Mouse (Mus musculus): ENCODE results near the gene Oas1a. TPM values are rescaled to one million over a fixed set of nuclear protein-coding genes. Genes with fewer than 3 reads are reported as not detected.

The Oas1a gene
- total RNA-seq, 1 experiment, result 10.7 TPM

- Histone ChIP-seq H3K4me3 (ENCODE audit: insufficient read depth in 1 of 2, low read depth in 1 of 2, low read length in 2 of 2, poor library complexity in 1 of 2, severe bottlenecking in 1 of 2) (no peak overlapping the region), H3K36me3 (ENCODE audit: control insufficient read depth, insufficient read depth, low read length, poor library complexity, severe bottlenecking) (no peaks in the 10 kb centered on the region), H3K4me1 (ENCODE audit: control insufficient read depth in 2 of 2, insufficient read depth in 2 of 2, low read length in 2 of 2, poor library complexity in 1 of 2) (no peaks in the 10 kb centered on the region), H3K9me3 (ENCODE audit: control insufficient read depth, insufficient read depth, low read depth, low read length) (no peaks in the 10 kb centered on the region), H3K9ac (ENCODE audit: insufficient read depth, low read depth, low read length, poor library complexity, severe bottlenecking) (no peak overlapping the region), H3K27ac (ENCODE audit: insufficient read depth, low read depth, low read length, poor library complexity, severe bottlenecking) (no peak overlapping the region)
- no peak for TF ChIP-seq ZC3H11A (IDR thresholded peaks at IDR 0.05; ENCODE audit: borderline replicate concordance, low read depth, low read length)
- TF ChIP-seq CHD2 (IDR thresholded peaks at IDR 0.05; ENCODE audit: low read depth, low read length), result no peak
- TF ChIP-seq ZNF384 (IDR thresholded peaks at IDR 0.05; ENCODE audit: low read depth, low read length), result no peak
- TF ChIP-seq MAFK (IDR thresholded peaks at IDR 0.05; ENCODE audit: insufficient read depth, low read depth, low read length), result no peak
- no peak for TF ChIP-seq HCFC1 (IDR thresholded peaks at IDR 0.05; ENCODE audit: borderline replicate concordance, insufficient read depth, low read length)
- no peak for DNase-seq (ENCODE audit: low read depth, low spot score)
- in situ Hi-C loops (cut with MboI; ENCODE audit: low sequenced_read_pairs in 2 of 2, unreplicated experiment in 2 of 2), result no loop called here
Measured at GRCm38 (mm10) chr5:120869436-120870015, 37.8 kb downstream of the Oas1a start.

GRCm38 (mm10) chr5:120865336-120865860 is 41.9 kb downstream of the Oas1a start:
- no peak overlapping the region for H3K9ac ChIP-seq (ENCODE audit: insufficient read depth, low read depth, low read length, poor library complexity, severe bottlenecking)
- DNase-seq (ENCODE audit: low read depth, low spot score), result peak; percentile 82
- H3K36me3 ChIP-seq (ENCODE audit: control insufficient read depth, insufficient read depth, low read length, poor library complexity, severe bottlenecking), result no peaks in the 10 kb centered on the region
- H3K9me3 ChIP-seq (ENCODE audit: control insufficient read depth, insufficient read depth, low read depth, low read length), result no peaks in the 10 kb centered on the region
- in situ Hi-C loops (cut with MboI; ENCODE audit: low sequenced_read_pairs in 2 of 2, unreplicated experiment in 2 of 2), result no loop called here
- H3K4me1 ChIP-seq (ENCODE audit: control insufficient read depth in 2 of 2, insufficient read depth in 2 of 2, low read length in 2 of 2, poor library complexity in 1 of 2), result no peaks in the 10 kb centered on the region
- H3K4me3 ChIP-seq (ENCODE audit: insufficient read depth in 1 of 2, low read depth in 1 of 2, low read length in 2 of 2, poor library complexity in 1 of 2, severe bottlenecking in 1 of 2), result no peak overlapping the region
- H3K27ac ChIP-seq (ENCODE audit: insufficient read depth, low read depth, low read length, poor library complexity, severe bottlenecking), result no peak overlapping the region
- TF ChIP-seq ZNF384 (IDR thresholded peaks at IDR 0.05; ENCODE audit: low read depth, low read length), result no peak
- no peak for TF ChIP-seq HCFC1 (IDR thresholded peaks at IDR 0.05; ENCODE audit: borderline replicate concordance, insufficient read depth, low read length)
- peak; percentile 64 for TF ChIP-seq ZC3H11A (IDR thresholded peaks at IDR 0.05; ENCODE audit: borderline replicate concordance, low read depth, low read length)

DNA sequence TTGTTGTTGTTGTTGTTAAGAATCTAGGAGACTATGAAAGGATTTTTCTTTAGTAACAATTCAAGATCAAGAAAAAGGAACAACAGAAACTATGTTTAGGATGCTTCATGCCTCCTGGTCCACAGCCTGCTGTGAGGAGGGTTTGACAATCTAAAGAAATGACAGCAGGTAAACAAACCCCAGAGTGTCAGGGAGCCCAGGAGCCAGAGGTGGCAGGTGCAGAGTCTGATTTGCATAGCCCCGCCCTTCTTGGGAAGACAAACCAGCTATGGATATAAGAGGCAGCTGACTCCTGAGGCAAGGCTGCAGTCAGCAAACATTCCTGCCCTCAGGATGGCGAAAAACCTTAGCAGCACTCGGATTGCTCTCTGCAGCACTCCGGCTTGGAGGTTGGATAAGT is 46.2 kb downstream of the Oas1a start, which contains the start of gene Oas1h:
TSS of gene Oas1h (plus strand) at position 301 of the 400 bp plus-strand sequence.
- no peak for DNase-seq (ENCODE audit: low read depth, low spot score)
- H3K9ac ChIP-seq (ENCODE audit: insufficient read depth, low read depth, low read length, poor library complexity, severe bottlenecking), result no peak within 1 kb of the TSS
- TF ChIP-seq ZNF384 (IDR thresholded peaks at IDR 0.05; ENCODE audit: low read depth, low read length) (no peak), ZC3H11A (IDR thresholded peaks at IDR 0.05; ENCODE audit: borderline replicate concordance, low read depth, low read length) (no peak), CHD2 (IDR thresholded peaks at IDR 0.05; ENCODE audit: low read depth, low read length) (no peak), HCFC1 (IDR thresholded peaks at IDR 0.05; ENCODE audit: borderline replicate concordance, insufficient read depth, low read length) (no peak), MAFK (IDR thresholded peaks at IDR 0.05; ENCODE audit: insufficient read depth, low read depth, low read length) (no peak)
- H3K9me3 ChIP-seq (ENCODE audit: control insufficient read depth, insufficient read depth, low read depth, low read length), result no peaks in the 10 kb centered on the region
- peaks cover 0 to 7% of the 10 kb centered on the region in 2 experiments; a peak in 2 of 4 replicates for H3K4me1 ChIP-seq (ENCODE audit: control insufficient read depth in 2 of 2, insufficient read depth in 2 of 2, low read length in 2 of 2, poor library complexity in 1 of 2)
- in situ Hi-C loops (cut with MboI; ENCODE audit: low sequenced_read_pairs in 2 of 2, unreplicated experiment in 2 of 2), result no loop called here
- no peak within 1 kb of the TSS for H3K4me3 ChIP-seq (ENCODE audit: insufficient read depth in 1 of 2, low read depth in 1 of 2, low read length in 2 of 2, poor library complexity in 1 of 2, severe bottlenecking in 1 of 2)
- H3K27ac ChIP-seq (ENCODE audit: insufficient read depth, low read depth, low read length, poor library complexity, severe bottlenecking), result no peak within 1 kb of the TSS
- no peaks in the 10 kb centered on the region for H3K36me3 ChIP-seq (ENCODE audit: control insufficient read depth, insufficient read depth, low read length, poor library complexity, severe bottlenecking)

DNA sequence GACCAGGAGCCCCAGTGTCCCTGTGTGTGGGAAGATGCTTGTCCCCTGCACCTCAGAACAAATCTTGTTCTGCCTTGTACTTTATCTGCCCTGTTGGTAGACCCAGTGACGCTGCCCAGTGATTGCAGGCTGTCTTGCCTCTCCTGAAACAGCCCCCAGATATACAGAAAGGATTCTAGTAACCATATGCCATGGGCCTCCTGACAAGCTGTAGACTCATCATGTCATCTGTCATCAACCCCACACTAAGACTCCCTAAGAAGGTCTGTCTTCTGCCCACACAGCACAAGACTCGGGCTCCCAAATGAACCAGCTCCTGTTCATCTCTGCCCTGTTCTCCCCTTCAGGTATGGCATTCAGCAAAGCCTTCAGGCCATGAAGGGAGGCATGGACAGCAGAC is 48.1 kb downstream of the Oas1a start:
- TF ChIP-seq CHD2 (IDR thresholded peaks at IDR 0.05; ENCODE audit: low read depth, low read length) (no peak), HCFC1 (IDR thresholded peaks at IDR 0.05; ENCODE audit: borderline replicate concordance, insufficient read depth, low read length) (no peak), ZC3H11A (IDR thresholded peaks at IDR 0.05; ENCODE audit: borderline replicate concordance, low read depth, low read length) (no peak), MAFK (IDR thresholded peaks at IDR 0.05; ENCODE audit: insufficient read depth, low read depth, low read length) (no peak), ZNF384 (IDR thresholded peaks at IDR 0.05; ENCODE audit: low read depth, low read length) (no peak)
- no peaks in the 10 kb centered on the region for H3K9me3 ChIP-seq (ENCODE audit: control insufficient read depth, insufficient read depth, low read depth, low read length)
- peaks cover 0 to 9% of the 10 kb centered on the region in 2 experiments; a peak in 2 of 4 replicates for H3K4me1 ChIP-seq (ENCODE audit: control insufficient read depth in 2 of 2, insufficient read depth in 2 of 2, low read length in 2 of 2, poor library complexity in 1 of 2)
- H3K4me3 ChIP-seq (ENCODE audit: insufficient read depth in 1 of 2, low read depth in 1 of 2, low read length in 2 of 2, poor library complexity in 1 of 2, severe bottlenecking in 1 of 2), result no peak overlapping the region
- no peak overlapping the region for H3K9ac ChIP-seq (ENCODE audit: insufficient read depth, low read depth, low read length, poor library complexity, severe bottlenecking)
- no peak for DNase-seq (ENCODE audit: low read depth, low spot score)
- in situ Hi-C loops (cut with MboI; ENCODE audit: low sequenced_read_pairs in 2 of 2, unreplicated experiment in 2 of 2), result no loop called here
- H3K36me3 ChIP-seq (ENCODE audit: control insufficient read depth, insufficient read depth, low read length, poor library complexity, severe bottlenecking), result no peaks in the 10 kb centered on the region
- no peak overlapping the region for H3K27ac ChIP-seq (ENCODE audit: insufficient read depth, low read depth, low read length, poor library complexity, severe bottlenecking)
